Mouse (Mus musculus): ENCODE results near the gene Cnpy1. TPM values are rescaled to one million over a fixed set of nuclear protein-coding genes. Genes with fewer than 3 reads are reported as not detected.

Cnpy1 gene
- total and polyA plus RNA-seq, 2 experiments: under 0.01 TPM; not detected in 1

GRCm38 (mm10) chr5:28208726-28209520, 36.7 kb downstream of the Cnpy1 start:
- no peak for TF ChIP-seq POLR2A (IDR thresholded peaks at IDR 0.05; ENCODE audit: extremely low read depth, insufficient read depth, low read length)
- no peak for TF ChIP-seq CTCF (IDR thresholded peaks at IDR 0.05; ENCODE audit: low read depth, low read length)
- Histone ChIP-seq H3K79me2 (ENCODE audit: control insufficient read depth, insufficient read depth, low read length) (no peaks in the 10 kb centered on the region), H3K27ac (replicated peaks; ENCODE audit: insufficient read depth, low read depth, low read length) (no peak overlapping the region), H3K27me3 (ENCODE audit: control insufficient read depth, insufficient read depth, low read length) (peaks cover 16% of the 10 kb centered on the region), H3K36me3 (ENCODE audit: control insufficient read depth, insufficient read depth, low read length) (no peaks in the 10 kb centered on the region), H3K4me3 (ENCODE audit: insufficient read depth, low read depth, low read length) (no peak overlapping the region), H3K9ac (ENCODE audit: low read depth, low read length) (no peak overlapping the region), H3K4me1 (ENCODE audit: control insufficient read depth, insufficient read depth, low read length) (peaks cover 2% of the 10 kb centered on the region; the same call in 1 of the 2 replicates)
- DNase-seq (ENCODE audit: extremely low read depth, low read depth, low spot score): no peak
- WGBS: 16% methylated on average over 20 of the region's 20 CpGs

GRCm38 (mm10) chr5:28207043-28207442, 38.6 kb downstream of the Cnpy1 start:
- peaks cover 15% of the 10 kb centered on the region for H3K27me3 ChIP-seq (ENCODE audit: control insufficient read depth, insufficient read depth, low read length)
- no peak overlapping the region for H3K9ac ChIP-seq (ENCODE audit: low read depth, low read length)
- no peak overlapping the region for H3K27ac ChIP-seq (replicated peaks; ENCODE audit: insufficient read depth, low read depth, low read length)
- TF ChIP-seq POLR2A (IDR thresholded peaks at IDR 0.05; ENCODE audit: extremely low read depth, insufficient read depth, low read length) (no peak), CTCF (IDR thresholded peaks at IDR 0.05; ENCODE audit: low read depth, low read length) (no peak)
- H3K4me1 ChIP-seq (ENCODE audit: control insufficient read depth, insufficient read depth, low read length): peaks cover 2% of the 10 kb centered on the region; the same call in 1 of the 2 replicates
- no peaks in the 10 kb centered on the region for H3K79me2 ChIP-seq (ENCODE audit: control insufficient read depth, insufficient read depth, low read length)
- 63% methylated on average over 4 of the region's 4 CpGs for WGBS
- no peaks in the 10 kb centered on the region for H3K36me3 ChIP-seq (ENCODE audit: control insufficient read depth, insufficient read depth, low read length)
- H3K4me3 ChIP-seq (ENCODE audit: insufficient read depth, low read depth, low read length): no peak overlapping the region
- DNase-seq (ENCODE audit: extremely low read depth, low read depth, low spot score): no peak

GRCm38 (mm10) chr5:28206448-28206847, 39.2 kb downstream of the Cnpy1 start:
- DNase-seq (ENCODE audit: extremely low read depth, low read depth, low spot score): no peak
- Histone ChIP-seq H3K4me3 (ENCODE audit: insufficient read depth, low read depth, low read length) (no peak overlapping the region), H3K27me3 (ENCODE audit: control insufficient read depth, insufficient read depth, low read length) (peaks cover 13% of the 10 kb centered on the region), H3K27ac (replicated peaks; ENCODE audit: insufficient read depth, low read depth, low read length) (no peak overlapping the region), H3K9ac (ENCODE audit: low read depth, low read length) (no peak overlapping the region), H3K4me1 (ENCODE audit: control insufficient read depth, insufficient read depth, low read length) (peaks cover 2% of the 10 kb centered on the region; the same call in 1 of the 2 replicates), H3K79me2 (ENCODE audit: control insufficient read depth, insufficient read depth, low read length) (no peaks in the 10 kb centered on the region), H3K36me3 (ENCODE audit: control insufficient read depth, insufficient read depth, low read length) (no peaks in the 10 kb centered on the region)
- 39% methylated on average over 4 of the region's 4 CpGs for WGBS
- TF ChIP-seq POLR2A (IDR thresholded peaks at IDR 0.05; ENCODE audit: extremely low read depth, insufficient read depth, low read length) (no peak), CTCF (IDR thresholded peaks at IDR 0.05; ENCODE audit: low read depth, low read length) (no peak)

GRCm38 (mm10) chr5:28204678-28205077, 40.9 kb downstream of the Cnpy1 start:
- Histone ChIP-seq H3K4me1 (ENCODE audit: control insufficient read depth, insufficient read depth, low read length) (no peaks in the 10 kb centered on the region), H3K36me3 (ENCODE audit: control insufficient read depth, insufficient read depth, low read length) (no peaks in the 10 kb centered on the region), H3K27me3 (ENCODE audit: control insufficient read depth, insufficient read depth, low read length) (peaks cover 5% of the 10 kb centered on the region), H3K79me2 (ENCODE audit: control insufficient read depth, insufficient read depth, low read length) (no peaks in the 10 kb centered on the region), H3K9ac (ENCODE audit: low read depth, low read length) (no peak overlapping the region), H3K4me3 (ENCODE audit: insufficient read depth, low read depth, low read length) (no peak overlapping the region), H3K27ac (replicated peaks; ENCODE audit: insufficient read depth, low read depth, low read length) (no peak overlapping the region)
- TF ChIP-seq CTCF (IDR thresholded peaks at IDR 0.05; ENCODE audit: low read depth, low read length): no peak
- no peak for TF ChIP-seq POLR2A (IDR thresholded peaks at IDR 0.05; ENCODE audit: extremely low read depth, insufficient read depth, low read length)
- no peak for DNase-seq (ENCODE audit: extremely low read depth, low read depth, low spot score)
- WGBS: 61% methylated on average over 2 of the region's 2 CpGs

GRCm38 (mm10) chr5:28203086-28203485, 42.5 kb downstream of the Cnpy1 start:
- DNase-seq (ENCODE audit: extremely low read depth, low read depth, low spot score): no peak
- Histone ChIP-seq H3K27me3 (ENCODE audit: control insufficient read depth, insufficient read depth, low read length) (no peaks in the 10 kb centered on the region), H3K4me1 (ENCODE audit: control insufficient read depth, insufficient read depth, low read length) (no peaks in the 10 kb centered on the region), H3K27ac (replicated peaks; ENCODE audit: insufficient read depth, low read depth, low read length) (no peak overlapping the region), H3K36me3 (ENCODE audit: control insufficient read depth, insufficient read depth, low read length) (no peaks in the 10 kb centered on the region), H3K4me3 (ENCODE audit: insufficient read depth, low read depth, low read length) (no peak overlapping the region), H3K9ac (ENCODE audit: low read depth, low read length) (no peak overlapping the region), H3K79me2 (ENCODE audit: control insufficient read depth, insufficient read depth, low read length) (no peaks in the 10 kb centered on the region)
- no peak for TF ChIP-seq CTCF (IDR thresholded peaks at IDR 0.05; ENCODE audit: low read depth, low read length)
- TF ChIP-seq POLR2A (IDR thresholded peaks at IDR 0.05; ENCODE audit: extremely low read depth, insufficient read depth, low read length): no peak
- 64% methylated on average over 6 of the region's 6 CpGs for WGBS
